Comparison of ENCODE assay signal across 15 mouse cellular contexts in genomic region chr12:71036729-71037404, GRCm38 (mm10). TPM values are rescaled to one million over a fixed set of nuclear protein-coding genes. Genes with fewer than 3 reads are reported as not detected.
A peak's percentile ranks its signal among the peaks of the same experiment; 100 is the strongest.
DNase-seq lines count a peak whose midpoint lies in the region; ATAC-seq and TF ChIP-seq lines count a peak whose summit lies in the region.
"Had no signal": no experiment of that assay in that cellular context is flagged by ENCODE, and none has a peak within 500 bp of the region (broad histone marks: within the 10 kb centered on the region; RNA-seq: fewer than 3 reads in every experiment).

No protein-coding gene starts in this region.

- 89% methylated on average over 12 of the region's 12 CpGs for WGBS in stomach, postnatal 0 days
- WGBS in hindbrain, embryonic 14.5 days, result 93% methylated on average over 12 of the region's 12 CpGs
- 94% methylated on average over 12 of the region's 12 CpGs for WGBS in kidney, embryonic 14.5 days

- no peaks in the 10 kb centered on the region for H3K9me3 ChIP-seq in stomach, postnatal 0 days (ENCODE audit: control insufficient read depth, low read length)
- H3K9me3 ChIP-seq in hindbrain, embryonic 14.5 days (ENCODE audit: control insufficient read depth, low read length), result no peaks in the 10 kb centered on the region
- H3K9me3 ChIP-seq in kidney, embryonic 14.5 days (ENCODE audit: control insufficient read depth, low read length), result no peaks in the 10 kb centered on the region
- H3K9me3 ChIP-seq: hindbrain, embryonic 15.5 days had no signal

- no peak overlapping the region for H3K4me3 ChIP-seq in stomach, postnatal 0 days (ENCODE audit: low read depth, low read length)
- no peak overlapping the region for H3K4me3 ChIP-seq in hindbrain, embryonic 14.5 days (replicated peaks; ENCODE audit: low read length)
- no peak overlapping the region for H3K4me3 ChIP-seq in kidney, embryonic 14.5 days (ENCODE audit: low read length)
- H3K4me3 ChIP-seq: heart, adult 2 months; hindbrain, embryonic 15.5 days had no signal

- H3K27me3 ChIP-seq in stomach, postnatal 0 days (ENCODE audit: control insufficient read depth, insufficient read depth, low read length), result no peaks in the 10 kb centered on the region
- no peaks in the 10 kb centered on the region for H3K27me3 ChIP-seq in hindbrain, embryonic 14.5 days (ENCODE audit: control insufficient read depth, insufficient read depth, low read length)
- H3K27me3 ChIP-seq in kidney, embryonic 14.5 days (ENCODE audit: control insufficient read depth, insufficient read depth, low read length), result no peaks in the 10 kb centered on the region
- H3K27me3 ChIP-seq: hindbrain, embryonic 15.5 days; Patski had no signal

- H3K4me2 ChIP-seq in stomach, postnatal 0 days (replicated peaks; ENCODE audit: low read depth), result no peak overlapping the region
- no peak overlapping the region for H3K4me2 ChIP-seq in hindbrain, embryonic 14.5 days (replicated peaks)
- H3K4me2 ChIP-seq in kidney, embryonic 14.5 days (replicated peaks; ENCODE audit: low read depth, low read length), result no peak overlapping the region
- H3K4me2 ChIP-seq: hindbrain, embryonic 15.5 days had no signal

- TF ChIP-seq CTCF in stomach, postnatal 0 days (IDR thresholded peaks at IDR 0.05; ENCODE audit: low read depth), result no peak

- H3K36me3 ChIP-seq in stomach, postnatal 0 days (ENCODE audit: control insufficient read depth, insufficient read depth, low read length), result peaks cover 17% of the 10 kb centered on the region
- H3K36me3 ChIP-seq in hindbrain, embryonic 14.5 days (replicated peaks; ENCODE audit: control insufficient read depth, insufficient read depth), result peaks cover 60% of the 10 kb centered on the region
- peaks cover 42% of the 10 kb centered on the region for H3K36me3 ChIP-seq in kidney, embryonic 14.5 days (ENCODE audit: control insufficient read depth, insufficient read depth, low read length)

- H3K9ac ChIP-seq in stomach, postnatal 0 days (ENCODE audit: low read length), result no peak overlapping the region
- H3K9ac ChIP-seq in hindbrain, embryonic 14.5 days, result no peak overlapping the region
- H3K9ac ChIP-seq in kidney, embryonic 14.5 days (ENCODE audit: low read depth, low read length), result no peak overlapping the region
- H3K9ac ChIP-seq: forebrain, postnatal 0 days; hindbrain, embryonic 15.5 days had no signal

- H3K4me1 ChIP-seq in stomach, postnatal 0 days (replicated peaks; ENCODE audit: control insufficient read depth, insufficient read depth), result no peaks in the 10 kb centered on the region
- H3K4me1 ChIP-seq in hindbrain, embryonic 14.5 days (replicated peaks; ENCODE audit: control insufficient read depth, insufficient read depth, low read length), result no peaks in the 10 kb centered on the region
- H3K4me1 ChIP-seq in kidney, embryonic 14.5 days (ENCODE audit: control insufficient read depth, insufficient read depth, low read length), result no peaks in the 10 kb centered on the region
- H3K4me1 ChIP-seq: hindbrain, embryonic 15.5 days had no signal

- no peak overlapping the region for H3K27ac ChIP-seq in stomach, postnatal 0 days (replicated peaks)
- H3K27ac ChIP-seq in hindbrain, embryonic 14.5 days, result no peak overlapping the region
- H3K27ac ChIP-seq in kidney, embryonic 14.5 days (ENCODE audit: low read depth, low read length), result no peak overlapping the region
- H3K27ac ChIP-seq: heart, adult 2 months; hindbrain, embryonic 15.5 days; macrophage had no signal

- no peak for TF ChIP-seq EP300 in stomach, postnatal 0 days (optimal IDR thresholded peaks at IDR 0.05)

- peak; percentile 86 for ATAC-seq in stomach, postnatal 0 days (ENCODE audit: low FRiP score, low TSS enrichment)
- ATAC-seq in hindbrain, embryonic 14.5 days (ENCODE audit: low FRiP score), result no peak
- no peak for ATAC-seq in kidney, embryonic 14.5 days (ENCODE audit: low FRiP score, low TSS enrichment)
- ATAC-seq: forebrain, postnatal 0 days; Patski had no signal

- DNase-seq in lung, postnatal 10 days, result peak; percentile 22
- no peak for DNase-seq in lung, postnatal 25 days (ENCODE audit: low spot score)
- DNase-seq in R1 (ENCODE audit: low read depth, low spot score), result peak; percentile 97
- DNase-seq in liver, result peak; percentile 61
- no peak for DNase-seq in stomach, postnatal 0 days (ENCODE audit: low spot score)
- no peak for DNase-seq in hindbrain, embryonic 14.5 days (ENCODE audit: low spot score)
- DNase-seq in embryo, embryonic 11 days, result no peak
- DNase-seq: forebrain, postnatal 0 days; heart, adult 2 months; left cerebral cortex, postnatal 4 days; right cerebral cortex, adult 18-20 months had no signal

RNA-seq across cellular contexts. Expression of gene Arid4a, which starts 21.1 kb away (rescaled TPM):
- 22.4 and 23.3 TPM in 2 replicates for polyA plus RNA-seq in stomach, postnatal 0 days (2015; fragmentation: Nextera tagmentation; extraction: Ambion mirVana)
- 36.9 and 39.1 TPM in 2 replicates for polyA plus RNA-seq in hindbrain, embryonic 14.5 days (2014; fragmentation: Nextera tagmentation; extraction: Ambion mirVana)
- polyA plus RNA-seq in kidney, embryonic 14.5 days (2014; fragmentation: Nextera tagmentation; extraction: Ambion mirVana), result 24.2 and 37.7 TPM in 2 replicates

Comparison
In these comparisons a context has a peak if more than half of its experiments do, and no peak if none do; other contexts are left out.
1. DNase-seq: peak in lung, postnatal 10 days (single experiment), R1 (single experiment) and liver (single experiment); none in lung, postnatal 25 days (single experiment), stomach, postnatal 0 days (single experiment), hindbrain, embryonic 14.5 days (single experiment) and embryo, embryonic 11 days (single experiment).